Mouse (Mus musculus) gastrocnemius, adult 2 months (tissue): ENCODE data around the gene Ccl25. TPM values are rescaled to one million over a fixed set of nuclear protein-coding genes. Genes with fewer than 3 reads are reported as not detected.
"Not testable (repeated sequence)": the region's sequence is repeated elsewhere in the genome, so short reads cannot be mapped to it uniquely, and the experiment has no call there.

Experiments
- DNase-seq: peaks from one replicate; pipeline ENCODE4 v3.0.0; 2022
- H3K27ac ChIP-seq: fragments of 200-600 bp; 2 replicates; pipeline ENCODE4 v1.8.1; 2022; ENCODE audit warnings: mild to moderate bottlenecking
- H3K4me3 ChIP-seq: fragments of 200-600 bp; 2 replicates; pipeline ENCODE4 v1.8.1; 2022; ENCODE audit warnings: mild to moderate bottlenecking, moderate library complexity
- CTCF ChIP-seq: fragments of 200-600 bp; IDR thresholded peaks from 2 replicates; pipeline ENCODE4 v1.8.1; 2022; ENCODE audit warnings: antibody characterized with exemption, mild to moderate bottlenecking, moderate library complexity
- intact Hi-C: fragments of 180-260 bp; cut with DNase I; formaldehyde crosslinking; loops from one replicate; pipeline ENCODE4 v1.15.1; 2025
- total RNA-seq, 2 experiments: library from RNA; stranded (reverse); gene quantifications; 2 replicates each; pipeline ENCODE4 v1.2.3; 2021

The Ccl25 gene
- total RNA-seq, 2 experiments from 2014 or later, result 8.2 to 14.6 TPM

DNA sequence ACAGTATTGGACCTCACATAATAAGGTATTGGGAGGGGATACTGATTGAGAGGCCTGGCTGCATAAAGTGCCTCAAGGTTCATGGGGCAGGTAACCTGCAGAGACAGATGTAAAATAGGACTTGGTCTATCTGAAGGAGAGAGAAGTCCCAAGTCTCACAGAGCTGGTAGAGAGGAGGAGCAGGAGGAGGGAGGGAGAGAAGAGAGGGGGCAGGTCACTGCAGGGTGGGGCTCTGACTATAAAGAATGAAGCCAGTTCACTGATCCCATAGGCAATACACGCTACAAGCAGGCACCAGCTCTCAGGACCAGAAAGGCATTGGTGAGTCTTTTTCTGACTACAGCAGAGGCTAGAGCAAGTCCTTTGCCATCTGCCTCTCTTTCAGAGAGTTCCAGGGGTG lies 24.3 kb downstream of the Ccl25 start:
- no peak for DNase-seq
- Histone ChIP-seq H3K27ac (no peak overlapping the region), H3K4me3 (no peak overlapping the region)
- no peak for TF ChIP-seq CTCF
- intact Hi-C loops, result no loop called here

DNA sequence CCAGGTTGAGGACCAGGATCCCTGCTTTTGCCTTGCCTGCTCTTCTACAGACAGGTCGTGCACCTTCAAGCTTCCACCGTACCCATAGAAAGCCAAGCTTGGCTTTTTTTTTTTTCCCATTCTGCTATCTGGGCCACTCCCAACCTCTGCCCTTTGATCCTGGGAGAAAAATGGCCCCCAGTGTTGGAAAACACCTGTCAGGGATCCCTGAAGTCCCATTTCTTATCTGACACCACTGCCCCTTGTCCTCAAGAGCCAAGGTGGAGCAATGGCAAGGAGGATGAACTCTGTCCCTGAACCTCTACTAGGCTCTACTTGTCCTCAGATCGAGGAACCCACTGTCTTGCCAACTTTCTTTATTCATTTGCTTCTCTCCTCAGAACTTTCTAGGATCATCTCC lies 25.6 kb downstream of the Ccl25 start:
- Histone ChIP-seq H3K4me3 (no peak overlapping the region), H3K27ac (no peak overlapping the region)
- no peak for TF ChIP-seq CTCF
- DNase-seq, result no peak
- intact Hi-C loops, result no loop called here

DNA sequence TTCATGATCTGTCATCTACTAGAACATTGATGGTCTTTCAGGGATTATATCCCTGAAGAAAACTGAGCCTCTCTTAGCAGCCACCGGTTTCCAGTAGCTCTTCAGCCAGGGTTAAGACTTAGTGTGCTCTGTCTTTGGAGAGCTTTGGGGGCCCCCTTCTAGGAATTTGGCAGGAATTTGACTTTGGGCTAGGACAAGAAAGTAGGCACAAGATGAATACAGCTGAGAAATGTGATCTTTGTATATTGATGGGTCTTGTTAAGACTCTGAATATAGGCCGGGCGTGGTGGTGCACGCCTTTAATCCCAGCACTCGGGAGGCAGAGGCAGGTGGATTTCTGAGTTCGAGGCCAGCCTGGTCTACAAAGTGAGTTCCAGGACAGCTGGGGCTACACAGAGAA lies 27.6 kb downstream of the Ccl25 start:
- H3K4me3 ChIP-seq, intact Hi-C loops, DNase-seq: not testable (repeated sequence)

DNA sequence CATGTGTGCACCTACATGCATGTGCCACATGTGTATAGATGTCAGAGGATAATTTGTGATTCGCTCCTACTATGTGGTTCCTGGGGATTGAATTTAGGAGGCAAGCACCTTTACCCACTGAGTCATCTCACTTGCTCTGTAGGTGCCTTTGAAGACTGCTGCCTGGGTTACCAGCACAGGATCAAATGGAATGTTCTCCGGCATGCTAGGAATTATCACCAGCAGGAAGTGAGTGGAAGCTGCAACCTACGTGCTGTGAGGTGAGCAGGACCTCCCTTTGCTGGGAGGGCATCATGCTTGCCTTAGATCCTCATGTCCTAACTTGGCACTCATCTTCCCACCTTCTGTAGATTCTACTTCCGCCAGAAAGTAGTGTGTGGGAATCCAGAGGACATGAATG lies 28.7 kb downstream of the Ccl25 start:
- intact Hi-C loops, result no loop called here
- H3K27ac ChIP-seq, result no peak overlapping the region
- TF ChIP-seq CTCF, result no peak
- no peak for DNase-seq
- no peak overlapping the region for H3K4me3 ChIP-seq

More for the DNA sequence above, 27.6 kb downstream of the Ccl25 start:
- H3K27ac ChIP-seq, result not testable (repeated sequence)

DNA sequence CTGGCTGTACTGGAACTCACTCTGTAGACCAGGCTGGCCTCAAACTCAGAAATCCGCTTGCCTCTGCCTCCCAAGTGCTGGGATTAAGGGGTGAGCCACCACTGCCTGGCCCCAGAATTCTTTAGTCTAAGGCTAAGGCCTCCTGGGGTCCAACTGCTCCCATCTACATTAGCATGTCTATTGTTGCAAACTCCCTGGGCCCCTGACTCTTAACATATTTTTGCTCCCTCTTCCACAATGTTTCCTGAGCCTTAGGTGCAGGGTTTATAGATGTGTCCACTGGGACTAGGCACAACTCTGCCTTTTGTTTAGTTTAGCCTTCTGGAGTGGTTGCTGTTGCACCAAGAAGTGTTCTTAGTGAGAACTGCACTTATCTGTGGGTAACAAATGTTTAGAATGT lies 29.5 kb downstream of the Ccl25 start:
- no peak for DNase-seq

DNA sequence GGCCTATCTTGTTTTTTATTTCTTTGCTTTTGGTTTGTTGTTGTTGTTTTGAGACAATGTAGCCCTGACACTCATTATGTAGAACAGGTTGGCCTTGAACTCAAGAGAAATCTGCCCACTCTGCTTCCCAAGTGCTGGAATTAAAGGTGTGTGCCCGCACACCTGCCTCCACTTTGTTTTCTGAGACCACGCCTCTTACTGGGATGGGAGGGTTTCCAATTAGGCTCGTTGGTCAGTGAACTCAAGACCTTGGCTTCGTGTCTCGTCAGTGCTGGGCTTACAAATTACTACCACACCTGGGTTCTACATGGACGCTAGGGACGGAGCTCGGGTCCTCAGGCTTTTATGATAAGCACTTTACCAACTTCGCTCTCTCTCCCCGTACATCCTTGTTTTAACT lies 30.4 kb downstream of the Ccl25 start:
- Histone ChIP-seq H3K4me3 (no peak overlapping the region), H3K27ac (no peak overlapping the region)
- intact Hi-C loops, result no loop called here
- no peak for TF ChIP-seq CTCF
- DNase-seq, result no peak

More for the DNA sequence above, 29.5 kb downstream of the Ccl25 start:
- Histone ChIP-seq H3K27ac (no peak overlapping the region), H3K4me3 (no peak overlapping the region)
- intact Hi-C loops, result no loop called here
- TF ChIP-seq CTCF, result no peak

DNA sequence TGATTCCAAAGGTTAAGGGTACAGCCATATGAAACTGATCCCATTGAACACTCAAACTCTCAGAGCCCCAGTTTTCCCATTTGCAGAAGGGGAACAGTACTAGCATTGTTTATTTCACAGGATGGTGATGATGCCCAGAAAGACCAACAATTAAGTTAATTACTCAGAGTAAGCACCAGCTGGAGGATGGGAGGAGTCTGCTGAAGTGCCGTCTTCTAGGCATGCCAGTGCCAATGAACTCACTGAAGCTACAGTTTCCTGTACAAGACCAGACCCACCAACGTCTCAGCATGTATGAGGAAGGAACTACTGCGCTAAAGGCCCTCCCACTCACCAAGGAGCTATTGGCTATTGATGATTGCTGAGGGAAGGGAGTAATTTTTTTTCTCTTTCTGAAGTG lies 34.4 kb downstream of the Ccl25 start:
- intact Hi-C loops, result no loop called here
- DNase-seq, result no peak
- no peak for TF ChIP-seq CTCF
- H3K27ac ChIP-seq, result no peak overlapping the region
- no peak overlapping the region for H3K4me3 ChIP-seq

DNA sequence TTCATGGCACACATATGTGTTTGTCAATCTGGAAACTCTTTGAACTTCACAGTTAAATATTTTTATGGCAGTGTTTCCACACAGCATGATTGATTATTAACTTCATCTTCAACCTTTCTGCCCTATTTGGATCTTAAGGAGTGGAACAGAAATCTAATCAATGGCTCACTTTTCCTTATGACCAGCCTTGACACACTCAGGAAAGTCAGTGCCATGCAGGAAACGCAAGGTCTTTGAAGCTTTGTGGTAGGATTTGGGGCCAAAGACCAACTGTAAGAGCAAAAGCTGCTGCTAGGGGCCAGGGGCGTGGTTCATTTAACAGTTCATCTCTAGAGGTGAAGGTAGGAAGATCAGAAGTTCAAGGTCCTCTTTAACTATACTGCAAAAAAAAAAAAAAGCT lies 35.9 kb downstream of the Ccl25 start:
- no peak for DNase-seq

DNA sequence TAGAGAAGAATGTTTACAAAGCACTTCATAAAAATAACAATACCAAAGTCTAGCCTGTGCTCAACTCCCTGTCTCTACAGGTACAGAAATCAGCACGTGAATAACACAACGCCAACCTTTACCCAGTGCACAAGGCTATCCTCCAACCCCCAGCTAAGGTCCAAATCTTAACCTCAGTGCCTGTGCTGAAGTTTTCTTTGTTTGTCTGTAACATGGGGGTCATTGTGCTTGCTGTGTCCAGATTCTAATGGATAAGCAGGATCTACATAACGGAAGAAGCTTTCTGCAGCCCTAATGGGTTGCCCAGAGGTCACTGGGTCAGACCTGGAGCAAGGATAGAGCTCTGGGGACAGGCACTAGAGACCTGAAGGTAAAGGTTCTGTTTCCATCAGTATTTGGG lies 41.2 kb downstream of the Ccl25 start:
- intact Hi-C loops, result loop anchor here (5.0 kb wide), 1 partner anchor 39 kb away; the partner anchor contains the start of genes Ccl25 and Elavl1
- no peak for TF ChIP-seq CTCF

More for the DNA sequence above, 35.9 kb downstream of the Ccl25 start:
- H3K4me3 ChIP-seq, result no peak overlapping the region
- no peak for TF ChIP-seq CTCF
- H3K27ac ChIP-seq, result no peak overlapping the region
- intact Hi-C loops, result no loop called here

DNA sequence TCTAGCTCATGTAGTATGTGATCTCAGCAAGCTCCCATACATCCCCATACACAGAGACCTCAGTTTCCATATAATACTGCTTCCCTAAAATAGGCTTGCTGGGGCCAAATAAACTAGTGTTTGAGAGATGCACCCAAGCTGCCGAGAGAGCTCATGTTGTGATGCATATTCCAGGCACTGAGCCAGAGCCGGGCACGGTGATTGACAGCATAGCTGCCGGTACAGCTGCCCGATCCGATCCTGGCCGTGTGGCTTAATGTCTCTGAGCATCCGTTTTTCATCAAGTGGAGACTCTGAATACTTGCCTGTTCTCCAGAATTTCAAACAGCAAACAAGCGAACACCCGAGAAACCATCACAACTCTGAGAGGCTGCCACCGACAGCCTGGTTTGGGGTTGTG lies 42.8 kb downstream of the Ccl25 start:
- TF ChIP-seq CTCF, result no peak
- Histone ChIP-seq H3K27ac (peak overlapping the region; percentile 89), H3K4me3 (no peak overlapping the region)
- intact Hi-C loops, result loop anchor here (5.0 kb wide), 1 partner anchor 41 kb away; the partner anchor contains the start of genes Ccl25 and Elavl1
- peak; percentile 87 for DNase-seq

More for the DNA sequence above, 41.2 kb downstream of the Ccl25 start:
- Histone ChIP-seq H3K27ac (no peak overlapping the region), H3K4me3 (no peak overlapping the region)
- no peak for DNase-seq

DNA sequence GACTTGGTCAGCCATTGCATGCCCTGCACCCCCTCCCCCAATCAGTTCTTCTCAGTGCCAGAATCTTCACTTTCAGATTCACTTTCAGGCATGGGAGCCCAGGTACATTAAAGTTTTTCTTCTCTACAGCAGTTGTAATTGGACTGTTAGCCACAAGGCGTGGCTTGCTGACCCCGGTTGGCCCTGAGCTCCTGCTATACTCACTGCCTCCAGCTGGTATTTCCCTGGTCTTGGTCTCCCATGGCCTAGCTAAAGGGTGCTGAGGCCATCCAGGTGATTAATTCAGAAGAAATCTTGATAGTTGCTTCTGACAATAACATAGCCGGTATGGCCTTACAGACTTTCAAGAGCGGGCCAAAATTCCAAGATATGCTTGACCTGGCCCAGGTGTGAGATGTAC lies 43.5 kb downstream of the Ccl25 start:
- Histone ChIP-seq H3K4me3 (no peak overlapping the region), H3K27ac (peak overlapping the region; percentile 89)
- intact Hi-C loops, result loop anchor here (5.0 kb wide), 1 partner anchor 41 kb away; the partner anchor contains the start of genes Ccl25 and Elavl1
- no peak for DNase-seq
- no peak for TF ChIP-seq CTCF

DNA sequence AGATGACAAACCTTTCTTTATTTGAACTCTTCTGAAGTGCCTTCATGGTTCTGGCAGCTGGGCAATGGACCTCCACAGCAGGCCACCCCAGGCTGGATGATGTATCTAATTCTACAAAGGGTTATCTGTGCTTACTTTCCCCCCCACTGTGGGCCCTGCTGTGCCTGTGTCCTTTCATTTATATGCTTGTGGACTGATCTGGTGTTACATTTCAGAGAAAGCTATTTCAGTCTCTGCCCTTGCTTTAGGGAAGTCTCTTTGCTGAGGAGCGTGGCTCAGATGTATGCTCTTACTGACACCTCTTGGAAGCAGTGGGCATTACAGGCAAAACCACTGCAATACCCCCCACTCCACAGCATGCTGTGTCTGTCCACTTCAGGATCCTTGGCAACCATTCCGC lies 45.1 kb downstream of the Ccl25 start:
- H3K27ac ChIP-seq, result peak overlapping the region; percentile 89

DNA sequence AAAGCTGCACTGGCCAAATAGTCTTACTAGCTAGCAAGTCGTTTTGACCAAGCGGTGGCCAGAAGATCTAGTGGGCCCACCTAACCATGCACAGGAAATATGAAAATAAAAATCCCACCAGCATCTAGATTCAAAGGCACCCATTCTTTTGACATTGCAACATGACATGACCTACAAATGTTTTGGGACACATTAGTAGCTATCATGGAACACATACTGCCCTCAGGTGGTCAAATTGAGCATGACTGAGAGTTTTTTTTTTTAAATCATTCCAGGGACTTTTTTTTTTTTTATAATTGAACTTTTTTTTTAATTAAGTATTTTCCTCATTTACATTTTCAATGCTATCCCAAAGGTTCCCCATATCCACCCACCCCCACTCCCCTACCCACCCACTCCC lies 47.6 kb downstream of the Ccl25 start:
- DNase-seq, result no peak
- Histone ChIP-seq H3K27ac (no peak overlapping the region), H3K4me3 (no peak overlapping the region)
- intact Hi-C loops, result loop anchor here (5.0 kb wide), 3 partner anchors 120 to 230 kb away; partner anchors contain the start of gene Snapc2
- peak; percentile 62 for TF ChIP-seq CTCF

More for the DNA sequence above, 45.1 kb downstream of the Ccl25 start:
- peak; percentile 74 for DNase-seq
- H3K4me3 ChIP-seq, result peak overlapping the region; percentile 58
- intact Hi-C loops, result loop anchor here (5.0 kb wide), 3 partner anchors 118 to 228 kb away; partner anchors contain the start of gene Snapc2
- TF ChIP-seq CTCF, result peak; percentile 87

DNA sequence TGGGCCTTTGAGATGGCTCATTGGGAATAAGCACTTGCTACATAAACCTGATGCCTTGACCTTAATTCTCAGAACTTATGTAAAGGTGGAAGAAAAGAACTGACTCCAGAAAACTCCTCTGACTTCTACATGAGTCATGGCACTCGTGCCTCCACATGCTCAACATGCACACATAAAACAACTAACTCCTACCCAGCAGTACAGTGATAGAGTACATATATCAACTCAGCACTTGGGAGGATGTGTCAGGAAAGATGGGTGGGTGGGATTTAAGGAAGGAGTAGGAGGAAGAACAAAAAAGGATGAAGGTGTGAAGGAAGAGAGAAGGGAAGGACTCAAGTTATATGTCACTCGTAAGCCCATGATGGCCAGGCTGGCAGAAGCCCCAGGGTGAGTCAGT lies 76.4 kb downstream of the Ccl25 start:
- DNase-seq, result no peak
- Histone ChIP-seq H3K4me3 (no peak overlapping the region), H3K27ac (no peak overlapping the region)
- intact Hi-C loops, result no loop called here
- TF ChIP-seq CTCF, result no peak
